Mouse (Mus musculus) myocyte (in vitro differentiated cells): ENCODE measurements around the gene Vdac2. TPM values are rescaled to one million over a fixed set of nuclear protein-coding genes. Genes with fewer than 3 reads are reported as not detected.

Experiments used
- H3K27me3 ChIP-seq: one replicate; pipeline ENCODE4 v1.6.1; 2011; ENCODE audit not compliant: control insufficient read depth, insufficient read depth, insufficient read length
- H3K36me3 ChIP-seq: one replicate; pipeline ENCODE4 v1.6.1; 2011; ENCODE audit not compliant: control insufficient read depth, insufficient read depth
- H3K4me2 ChIP-seq: one replicate; pipeline ENCODE4 v1.6.1; 2011; ENCODE audit warnings: low read depth, control low read depth
- H3K4me3 ChIP-seq: one replicate; pipeline ENCODE4 v1.5.1; 2011; ENCODE audit warnings: mild to moderate bottlenecking, control low read depth, moderate library complexity
- H3K79me2 ChIP-seq: one replicate; pipeline ENCODE4 v1.6.1; 2011; ENCODE audit not compliant: control insufficient read depth, insufficient read depth
- H3ac ChIP-seq: one replicate; pipeline ENCODE4 v1.6.1; 2011; ENCODE audit not compliant: control insufficient read depth, insufficient read length
- CEBPB ChIP-seq: IDR thresholded peaks from 2 replicates; pipeline ENCODE4 v1.6.1; 2011; ENCODE audit warnings: mild to moderate bottlenecking, moderate library complexity; ENCODE audit not compliant: poor library complexity, insufficient read depth, severe bottlenecking
- E2F4 ChIP-seq: IDR thresholded peaks from one replicate; pipeline ENCODE4 v1.6.1; 2011; ENCODE audit warnings: mild to moderate bottlenecking, control low read depth, moderate library complexity; ENCODE audit not compliant: insufficient read depth
- MAX ChIP-seq: IDR thresholded peaks from one replicate; pipeline ENCODE4 v1.6.1; 2011; ENCODE audit warnings: low read depth, mild to moderate bottlenecking, control low read depth
- MYOD1 ChIP-seq, 3 experiments: IDR thresholded peaks; one replicate each; pipeline ENCODE4 v1.6.1; 2011; ENCODE audit warnings: control low read depth in 2 of 3, low read depth in 2 of 3, mild to moderate bottlenecking in 2 of 3, moderate library complexity in 1 of 3; ENCODE audit not compliant: insufficient read length in 2 of 3, control insufficient read depth in 1 of 3
- MYOG ChIP-seq, 3 experiments: IDR thresholded peaks; one replicate each; pipeline ENCODE4 v1.6.1; 2011; ENCODE audit warnings: control low read depth in 2 of 3, low read depth in 2 of 3, mild to moderate bottlenecking in 2 of 3; ENCODE audit not compliant: insufficient read length in 2 of 3, control insufficient read depth in 1 of 3, insufficient read depth in 1 of 3
- POLR2A ChIP-seq: IDR thresholded peaks from one replicate; pipeline ENCODE4 v1.6.1; 2011; ENCODE audit warnings: low read depth, mild to moderate bottlenecking, control low read depth, moderate library complexity; ENCODE audit not compliant: insufficient read length
- POLR2AphosphoS2 ChIP-seq: IDR thresholded peaks from one replicate; pipeline ENCODE4 v1.6.1; 2011; ENCODE audit warnings: low read depth, control low read depth; ENCODE audit not compliant: insufficient read length
- REST ChIP-seq: IDR thresholded peaks from one replicate; pipeline ENCODE4 v1.6.1; 2011; ENCODE audit warnings: mild to moderate bottlenecking, control low read depth, moderate library complexity; ENCODE audit not compliant: insufficient read depth, insufficient read length
- SRF ChIP-seq: IDR thresholded peaks from one replicate; pipeline ENCODE4 v1.6.1; 2011; ENCODE audit warnings: low read depth; ENCODE audit not compliant: control insufficient read depth, insufficient read length
- TCF12 ChIP-seq: IDR thresholded peaks from one replicate; pipeline ENCODE4 v1.6.1; 2011; ENCODE audit warnings: mild to moderate bottlenecking, control low read depth; ENCODE audit not compliant: poor library complexity, insufficient read depth, severe bottlenecking
- TCF3 ChIP-seq: IDR thresholded peaks from one replicate; pipeline ENCODE4 v1.6.1; 2011; ENCODE audit warnings: low read depth, control low read depth; ENCODE audit not compliant: insufficient read length
- USF1 ChIP-seq: IDR thresholded peaks from one replicate; pipeline ENCODE4 v1.6.1; 2011; ENCODE audit warnings: low read depth, mild to moderate bottlenecking, control low read depth, moderate library complexity
- polyA plus RNA-seq: library from polyadenylated mRNA; unstranded; fragments of >200 nt; fragmentation: generic; extraction: Trizol; gene quantifications from one replicate; pipeline ENCODE4 v1.2.1, GENCODE M21; 2012; ENCODE audit warnings: missing spikeins

Vdac2 gene
- polyA plus RNA-seq, 1 experiment: 314 TPM

DNA sequence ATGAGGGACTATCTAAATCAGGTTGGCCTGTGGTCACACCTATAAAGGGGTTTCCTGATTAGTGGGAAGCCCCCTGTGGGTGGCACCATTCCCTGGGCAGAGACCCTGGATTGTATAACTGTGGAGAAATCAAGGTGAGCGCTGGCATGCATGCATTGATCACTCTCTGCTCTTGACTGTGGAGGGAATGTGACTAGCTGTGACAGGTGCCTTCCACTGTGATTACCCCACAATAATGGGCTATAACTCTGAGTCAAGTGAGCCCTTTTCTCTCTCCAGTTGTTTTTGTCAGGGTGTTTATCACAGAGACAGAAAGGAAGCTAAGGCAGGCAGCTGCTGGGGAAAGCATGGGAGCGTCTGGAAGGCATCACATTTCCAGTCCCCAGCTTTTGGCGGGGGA, 8.8 kb upstream of the Vdac2 start:
- no peak for TF ChIP-seq TCF12
- TF ChIP-seq MYOD1 (IDR thresholded peaks at IDR 0.05; ENCODE audit: control insufficient read depth in 1 of 3, insufficient read length in 2 of 3, low read depth in 2 of 3): peak in 2 of 3 experiments; percentile 80 to 84
- peak in 1 of 3 experiments; percentile 19 for TF ChIP-seq MYOG (IDR thresholded peaks at IDR 0.05; ENCODE audit: control insufficient read depth in 1 of 3, insufficient read depth in 1 of 3, insufficient read length in 2 of 3, low read depth in 2 of 3)
- H3K79me2 ChIP-seq: no peaks in the 10 kb centered on the region
- H3ac ChIP-seq: no peak overlapping the region
- H3K27me3 ChIP-seq: no peaks in the 10 kb centered on the region
- H3K36me3 ChIP-seq: no peaks in the 10 kb centered on the region
- H3K4me3 ChIP-seq: no peak overlapping the region
- no peak overlapping the region for H3K4me2 ChIP-seq

DNA sequence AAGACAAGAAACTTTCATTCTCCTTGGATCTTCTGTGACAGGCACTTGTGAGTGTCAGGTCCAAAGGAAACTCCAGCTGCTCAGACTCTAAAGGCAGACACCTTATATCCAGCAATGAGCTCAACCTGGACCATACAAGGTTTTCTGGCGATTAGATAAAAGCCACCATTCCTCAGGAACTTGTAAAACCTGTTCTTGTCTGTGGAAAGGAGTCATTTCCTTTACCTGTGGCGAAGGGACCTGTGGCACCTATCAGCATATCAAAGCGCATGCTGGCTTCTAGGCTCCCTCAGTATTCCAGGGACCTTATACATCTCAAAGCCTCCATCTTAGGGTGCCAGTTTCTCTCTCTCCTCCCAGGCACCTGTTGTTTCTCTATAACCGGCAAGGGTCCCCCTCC, 7.6 kb upstream of the Vdac2 start:
- Histone ChIP-seq H3ac (no peak overlapping the region), H3K4me2 (no peak overlapping the region), H3K36me3 (no peaks in the 10 kb centered on the region), H3K4me3 (no peak overlapping the region), H3K79me2 (no peaks in the 10 kb centered on the region), H3K27me3 (no peaks in the 10 kb centered on the region)
- TF ChIP-seq POLR2AphosphoS2 (no peak), CEBPB (no peak), E2F4 (no peak), TCF12 (no peak), MYOG (IDR thresholded peaks at IDR 0.05; ENCODE audit: control insufficient read depth in 1 of 3, insufficient read depth in 1 of 3, insufficient read length in 2 of 3, low read depth in 2 of 3) (no peak), MAX (no peak), SRF (no peak), USF1 (no peak), POLR2A (no peak), REST (no peak), MYOD1 (IDR thresholded peaks at IDR 0.05; ENCODE audit: control insufficient read depth in 1 of 3, insufficient read length in 2 of 3, low read depth in 2 of 3) (no peak), TCF3 (no peak)

DNA sequence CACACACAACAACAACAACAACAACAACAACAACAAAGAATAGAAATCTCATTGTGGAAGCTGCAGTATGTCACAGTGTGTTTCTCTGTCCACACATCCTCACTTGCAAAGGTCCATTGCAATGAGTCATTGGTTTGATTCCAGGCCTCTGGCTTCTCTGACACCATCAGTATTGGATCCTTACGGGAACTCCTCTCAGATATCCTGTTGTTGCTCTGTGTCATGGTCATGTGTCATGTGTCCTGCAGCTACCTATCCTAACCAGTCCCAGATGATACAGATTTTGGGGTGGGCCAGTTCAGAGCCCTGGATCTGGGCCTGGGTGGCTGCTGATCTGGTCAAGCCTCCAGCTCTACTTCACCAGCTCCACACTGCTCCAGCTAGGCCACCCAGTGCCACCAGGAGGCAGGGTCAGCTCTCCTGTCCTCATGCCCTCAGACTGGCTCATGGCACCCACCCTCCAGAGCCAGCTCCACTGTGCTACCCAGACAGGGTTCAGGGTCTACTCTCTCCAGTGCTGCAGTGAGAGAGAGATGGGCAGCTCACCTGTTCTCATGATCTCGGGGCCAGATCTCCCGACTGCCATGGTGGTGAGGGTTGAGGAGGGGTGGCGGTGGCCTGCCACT, 4.0 kb upstream of the Vdac2 start:
- Histone ChIP-seq H3K36me3 (no peaks in the 10 kb centered on the region), H3K4me3 (no peak overlapping the region), H3K79me2 (no peaks in the 10 kb centered on the region), H3K27me3 (no peaks in the 10 kb centered on the region), H3K4me2 (no peak overlapping the region), H3ac (no peak overlapping the region)
- no peak for TF ChIP-seq TCF3
- TF ChIP-seq MYOD1 (IDR thresholded peaks at IDR 0.05; ENCODE audit: control insufficient read depth in 1 of 3, insufficient read length in 2 of 3, low read depth in 2 of 3): no peak
- TF ChIP-seq USF1: peak; percentile 55
- no peak for TF ChIP-seq SRF
- no peak for TF ChIP-seq E2F4
- no peak for TF ChIP-seq POLR2A

DNA sequence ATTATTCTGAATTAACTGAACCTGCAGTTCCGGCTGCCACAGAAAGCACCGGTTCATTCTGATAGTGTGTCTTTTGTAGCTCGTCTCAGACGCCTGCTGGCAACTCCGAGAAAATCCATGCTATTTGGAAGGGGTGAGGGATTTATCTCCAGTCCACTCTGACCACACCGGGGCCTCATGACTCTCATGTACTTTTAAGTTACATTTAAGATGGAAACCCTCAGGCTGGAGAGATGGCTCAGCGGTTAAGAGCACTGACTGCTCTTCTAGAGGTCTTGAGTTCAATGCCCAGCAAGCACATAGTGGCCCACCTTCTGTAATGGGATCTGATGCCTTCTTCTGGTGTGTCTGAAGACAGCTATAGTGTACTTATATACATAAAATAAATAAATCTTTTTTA, 2.7 kb upstream of the Vdac2 start:
- Histone ChIP-seq H3K36me3 (no peaks in the 10 kb centered on the region), H3K4me3 (no peak overlapping the region), H3K79me2 (no peaks in the 10 kb centered on the region), H3ac (no peak overlapping the region), H3K27me3 (no peaks in the 10 kb centered on the region), H3K4me2 (peak overlapping the region; percentile 63)
- no peak for TF ChIP-seq E2F4
- no peak for TF ChIP-seq POLR2A
- no peak for TF ChIP-seq MYOG (IDR thresholded peaks at IDR 0.05; ENCODE audit: control insufficient read depth in 1 of 3, insufficient read depth in 1 of 3, insufficient read length in 2 of 3, low read depth in 2 of 3)
- no peak for TF ChIP-seq MYOD1 (IDR thresholded peaks at IDR 0.05; ENCODE audit: control insufficient read depth in 1 of 3, insufficient read length in 2 of 3, low read depth in 2 of 3)
- TF ChIP-seq TCF12: no peak
- no peak for TF ChIP-seq SRF
- no peak for TF ChIP-seq POLR2AphosphoS2
- no peak for TF ChIP-seq MAX
- TF ChIP-seq CEBPB: no peak
- TF ChIP-seq REST: no peak
- TF ChIP-seq USF1: no peak
- no peak for TF ChIP-seq TCF3

DNA sequence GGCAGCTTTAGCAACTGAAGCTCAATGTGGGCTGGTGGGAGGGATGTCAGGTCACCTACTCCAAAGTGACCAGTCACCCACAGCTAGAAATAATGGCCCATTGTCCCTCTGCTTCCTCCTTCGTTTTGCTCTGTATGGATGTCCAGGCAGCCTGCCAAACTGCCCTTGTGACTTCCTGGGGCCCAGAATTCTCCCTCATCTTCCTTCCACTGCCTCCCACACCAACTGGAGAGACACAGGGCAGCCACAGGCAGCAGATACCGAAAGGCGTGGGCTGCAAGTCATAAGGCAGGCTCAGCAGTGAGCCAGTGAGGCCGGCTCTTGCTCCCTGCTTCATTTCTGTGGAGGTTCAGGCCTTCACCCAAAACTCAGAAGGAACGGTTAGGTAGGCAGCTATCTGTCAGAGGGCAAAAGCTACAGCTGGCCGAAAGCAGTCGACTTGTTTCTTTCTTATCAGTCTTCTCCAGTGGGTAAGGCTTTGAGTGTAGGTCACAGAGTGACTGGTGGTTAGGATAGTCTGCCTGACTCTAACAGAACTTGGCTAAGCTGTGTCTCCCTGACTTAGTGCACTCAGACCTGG, 2.2 kb upstream of the Vdac2 start:
- no peaks in the 10 kb centered on the region for H3K27me3 ChIP-seq
- no peak overlapping the region for H3K4me3 ChIP-seq
- H3ac ChIP-seq: no peak overlapping the region
- H3K4me2 ChIP-seq: peak overlapping the region; percentile 63
- TF ChIP-seq SRF (no peak), CEBPB (no peak), USF1 (peak; percentile 45), TCF3 (no peak), MYOD1 (IDR thresholded peaks at IDR 0.05; ENCODE audit: control insufficient read depth in 1 of 3, insufficient read length in 2 of 3, low read depth in 2 of 3) (peak in 2 of 3 experiments; percentile 22 to 68), TCF12 (no peak), POLR2A (peak; percentile 59), REST (no peak), POLR2AphosphoS2 (peak; percentile 55), MYOG (IDR thresholded peaks at IDR 0.05; ENCODE audit: control insufficient read depth in 1 of 3, insufficient read depth in 1 of 3, insufficient read length in 2 of 3, low read depth in 2 of 3) (peak in 1 of 3 experiments; percentile 68), MAX (no peak), E2F4 (no peak)
- H3K79me2 ChIP-seq: no peaks in the 10 kb centered on the region
- H3K36me3 ChIP-seq: no peaks in the 10 kb centered on the region
